Mouse (Mus musculus): Measurements from ENCODE around the gene Tmem205. TPM values are rescaled to one million over a fixed set of nuclear protein-coding genes. Genes with fewer than 3 reads are reported as not detected.

The Tmem205 gene
- total RNA-seq, 2 experiments from 2014 or later, result 24.3 to 28.6 TPM

GRCm38 (mm10) chr9:21918035-21918592 lies 9.2 kb downstream of the Tmem205 start, which contains the start of gene Rab3d:
TSS of gene Rab3d (minus strand) at chr9:21918192.
- peak; percentile 95 for DNase-seq
- intact Hi-C loops (cut with DNase I), result no loop called here

DNA sequence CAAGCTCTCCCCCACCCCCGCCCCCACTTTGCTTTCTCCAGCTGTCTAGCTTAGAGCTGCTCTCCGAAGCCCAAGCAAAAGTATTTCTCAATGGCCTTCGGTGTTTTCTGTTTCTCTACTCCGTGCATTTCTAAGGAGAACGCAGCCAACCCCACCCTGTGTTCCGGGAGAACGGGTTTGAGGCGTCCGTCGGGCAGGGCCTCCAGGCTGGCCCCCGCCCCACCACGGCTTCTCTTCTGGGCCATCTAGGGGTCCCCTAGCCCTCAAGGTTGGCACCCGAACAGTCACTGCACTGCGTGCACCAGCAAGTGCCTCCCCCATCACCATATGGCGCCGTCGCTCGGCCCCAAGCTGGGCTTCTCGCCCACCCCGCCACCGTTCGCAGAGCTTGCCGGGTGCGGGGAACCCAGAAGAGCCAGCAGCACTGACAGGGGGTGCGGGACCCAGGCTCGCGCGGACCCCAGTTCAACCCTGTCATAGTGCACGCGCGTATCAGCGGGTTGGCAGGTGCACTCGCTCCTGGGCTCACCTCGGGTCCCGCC lies 9.8 kb downstream of the Tmem205 start:
- DNase-seq, result no peak
- intact Hi-C loops (cut with DNase I), result no loop called here

- intact Hi-C loops (cut with DNase I), result no loop called here
These were observed 10.4 kb downstream of the Tmem205 start for GRCm38 (mm10) chr9:21916851-21917492.

DNA sequence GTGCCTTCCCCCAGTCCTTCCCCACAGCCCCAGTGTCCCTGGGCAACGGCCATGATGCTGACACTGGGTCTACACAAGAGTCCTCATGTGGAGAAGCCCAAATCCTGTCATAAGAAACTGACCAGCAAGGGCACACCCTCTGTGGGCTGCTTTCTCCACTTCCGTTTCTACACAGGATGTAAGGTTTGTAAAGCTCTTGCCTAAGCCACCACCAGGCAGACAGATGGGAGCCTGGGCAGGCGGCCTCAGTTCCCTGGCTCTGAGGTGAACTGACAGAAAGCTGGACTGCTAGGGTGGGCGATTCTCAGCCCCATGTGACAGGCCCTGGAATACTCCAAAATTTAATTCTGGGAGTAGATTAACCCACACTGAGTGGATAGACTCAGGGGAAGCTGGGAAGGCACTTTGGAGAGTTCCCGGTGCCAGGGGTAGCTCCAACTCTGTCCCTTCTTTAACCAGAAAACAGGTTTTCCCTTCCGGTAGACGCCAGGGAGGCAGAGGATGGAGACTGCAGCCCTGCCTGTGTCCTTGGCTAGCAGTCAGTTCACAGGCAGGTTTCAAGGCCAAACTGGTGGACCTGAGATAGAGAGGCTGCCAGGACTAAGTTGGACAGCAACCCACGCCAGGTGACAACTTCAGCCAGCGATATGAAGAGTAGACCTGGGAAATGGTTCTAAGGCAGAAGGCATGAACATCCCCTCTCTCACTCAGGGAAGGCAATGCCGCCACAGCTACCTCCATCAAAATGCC lies 17.7 kb downstream of the Tmem205 start:
- no peak for DNase-seq
- intact Hi-C loops (cut with DNase I), result no loop called here

More at GRCm38 (mm10) chr9:21916851-21917492, 10.4 kb downstream of the Tmem205 start:
- DNase-seq, result no peak

GRCm38 (mm10) chr9:21908216-21908615 lies 19.1 kb downstream of the Tmem205 start:
- no peak for DNase-seq
- intact Hi-C loops (cut with DNase I), result no loop called here

GRCm38 (mm10) chr9:21904031-21904430 lies 23.3 kb downstream of the Tmem205 start:
- DNase-seq, result no peak
- intact Hi-C loops (cut with DNase I), result no loop called here

- intact Hi-C loops (cut with DNase I), result no loop called here
These were observed 26.0 kb downstream of the Tmem205 start for GRCm38 (mm10) chr9:21901223-21901820.

GRCm38 (mm10) chr9:21889229-21889628 lies 38.1 kb downstream of the Tmem205 start:
- intact Hi-C loops (cut with DNase I), result no loop called here
- no peak for DNase-seq

More at GRCm38 (mm10) chr9:21901223-21901820, 26.0 kb downstream of the Tmem205 start:
- DNase-seq, result peak; percentile 63 to 80

DNA sequence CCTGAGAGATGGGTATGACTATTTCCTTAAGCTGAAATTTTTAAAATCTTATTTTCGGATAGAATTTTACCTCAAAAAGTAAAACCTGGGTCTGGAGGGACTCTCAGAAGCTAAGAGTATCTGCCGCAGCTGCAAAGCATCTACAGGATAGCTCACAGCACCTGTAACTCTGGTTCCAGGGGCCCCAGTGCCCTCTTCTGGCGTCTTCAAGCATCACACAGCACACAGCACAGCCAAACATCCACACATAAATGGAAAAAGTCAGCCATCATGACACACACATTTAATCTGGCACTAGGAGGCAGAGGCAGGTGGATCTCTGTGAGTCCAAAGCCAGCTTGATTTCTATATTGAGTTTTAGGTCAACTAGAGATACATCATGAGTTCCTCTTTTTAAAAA lies 50.8 kb downstream of the Tmem205 start:
- no peak for DNase-seq
- intact Hi-C loops (cut with DNase I), result no loop called here

- no peak for DNase-seq
- intact Hi-C loops (cut with DNase I), result loop anchor here (5.0 kb wide), 1 partner anchor 85 kb away; no protein-coding TSS in a partner anchor
These were observed 55.2 kb downstream of the Tmem205 start for GRCm38 (mm10) chr9:21872204-21872603.

Other genes starting within 250 kb of the Tmem205 start
- gene Ldlr, start 204.1 kb downstream of the Tmem205 start, total RNA-seq (2021), result 10 to 100 TPM in 1 of 2 experiments, 1 to 10 TPM in 1; 8.5 to 10.7 TPM
- gene Spc24, start 167.3 kb downstream of the Tmem205 start, total RNA-seq (2021), result 10 to 100 TPM; 11.9 to 14.5 TPM
- 10 to 100 TPM; 49.5 to 51.9 TPM for gene Kank2, start 128.8 kb downstream of the Tmem205 start, total RNA-seq (2021)
- under 1 TPM in 1 of 2 experiments, not detected in 1; 0.31 TPM for gene Angptl8, start 92.0 kb downstream of the Tmem205 start, total RNA-seq (2021)
- gene Dock6, start 74.9 kb downstream of the Tmem205 start, total RNA-seq (2021), result 10 to 100 TPM; 63.0 to 66.5 TPM
- 10 to 100 TPM; 10.3 to 12.6 TPM for gene Rab3d, start 9.4 kb downstream of the Tmem205 start, total RNA-seq (2021)
- 1 to 10 TPM in 1 of 2 experiments, under 1 TPM in 1; 0.74 to 1.0 TPM for gene Ccdc159, start 85 bp downstream of the Tmem205 start, total RNA-seq (2021)
- 1 to 10 TPM; 2.2 to 2.4 TPM for gene Plppr2, start 9.5 kb upstream of the Tmem205 start, total RNA-seq (2021)
- gene Swsap1, start 28.2 kb upstream of the Tmem205 start, total RNA-seq (2021), result 1 to 10 TPM; 8.7 TPM
- gene Epor, start 36.0 kb upstream of the Tmem205 start, total RNA-seq (2021), result 1 to 10 TPM; 3.1 to 4.0 TPM
- gene Rgl3, start 61.9 kb upstream of the Tmem205 start, total RNA-seq (2021), result 1 to 10 TPM; 1.3 to 1.4 TPM
- not detected for gene Ccdc151, start 75.1 kb upstream of the Tmem205 start, total RNA-seq (2021)
- gene Prkcsh, start 75.2 kb upstream of the Tmem205 start, total RNA-seq (2021), result 10 to 100 TPM; 67.7 to 73.7 TPM
- gene Elavl3, start 124.5 kb upstream of the Tmem205 start, total RNA-seq (2021), result under 1 TPM; 0.26 to 0.47 TPM
- gene Gm49318, start 143.7 kb upstream of the Tmem205 start, total RNA-seq (2021), result under 1 TPM in 1 of 2 experiments, not detected in 1; 0.64 TPM
- 1 to 10 TPM; 5.9 to 7.3 TPM for gene Zfp653, start 143.8 kb upstream of the Tmem205 start, total RNA-seq (2021)
- 10 to 100 TPM; 79.0 to 82.6 TPM for gene Ecsit, start 157.9 kb upstream of the Tmem205 start, total RNA-seq (2021)
- 1 to 10 TPM; 8.2 to 9.7 TPM for gene Cnn1, start 171.7 kb upstream of the Tmem205 start, total RNA-seq (2021)
- 10 to 100 TPM; 43.5 to 44.0 TPM for gene Elof1, start 189.6 kb upstream of the Tmem205 start, total RNA-seq (2021)
- gene Acp5, start 208.2 kb upstream of the Tmem205 start, total RNA-seq (2021), result 1 to 10 TPM; 1.8 to 2.8 TPM
- gene Pigyl, start 229.3 kb upstream of the Tmem205 start, total RNA-seq (2021), result 10 to 100 TPM; 35.3 to 35.6 TPM

Measured in heart, postnatal 10 days (tissue).